Mouse (Mus musculus) embryonic fibroblast, embryonic 13.5 days (primary cell): ENCODE data around the gene Psmb3. TPM values are rescaled to one million over a fixed set of nuclear protein-coding genes. Genes with fewer than 3 reads are reported as not detected.
"Not testable (repeated sequence)": the region's sequence is repeated elsewhere in the genome, so short reads cannot be mapped to it uniquely, and the experiment has no call there.

Source experiments
- H3K27ac ChIP-seq: 2 replicates; pipeline ENCODE4 v1.5.1; 2012; ENCODE audit warnings: low read length, control low read depth, inconsistent platforms; ENCODE audit not compliant: insufficient read depth
- H3K4me1 ChIP-seq: 2 replicates; pipeline ENCODE4 v1.6.1; 2011; ENCODE audit warnings: low read length; ENCODE audit not compliant: control insufficient read depth, insufficient read depth
- H3K4me3 ChIP-seq: 2 replicates; pipeline ENCODE4 v1.5.1; 2011; ENCODE audit warnings: mild to moderate bottlenecking, control low read depth, low read length; ENCODE audit not compliant: insufficient read depth
- CTCF ChIP-seq: IDR thresholded peaks from 2 replicates; pipeline ENCODE4 v1.5.1; 2011; ENCODE audit warnings: mild to moderate bottlenecking, control low read depth, low read length, moderate library complexity, borderline replicate concordance; ENCODE audit not compliant: insufficient read depth
- POLR2A ChIP-seq: IDR thresholded peaks from 2 replicates; pipeline ENCODE4 v1.6.1; 2011; ENCODE audit warnings: low read depth, mild to moderate bottlenecking, control low read depth, low read length, moderate library complexity
- polyA plus RNA-seq: library from polyadenylated mRNA; stranded (reverse); fragments of >200 nt; gene quantifications from 2 replicates; pipeline ENCODE4 v1.2.4, GENCODE M21; 2011; ENCODE audit warnings: low read depth; ENCODE audit not compliant: missing spikeins, insufficient read length

Psmb3 gene
- polyA plus RNA-seq: 229 and 259 TPM in 2 replicates

GRCm38 (mm10) chr11:97703039-97703826 is at the start of gene Psmb3:
Gene Psmb3 (plus strand): TSS chr11:97703399.
- H3K4me3 ChIP-seq: peak within 1 kb of the TSS; percentile 72
- H3K27ac ChIP-seq: peak within 1 kb of the TSS; percentile 17; the same call in 1 of the 2 replicates
- TF ChIP-seq POLR2A: peak; percentile 92
- no peak for TF ChIP-seq CTCF
- H3K4me1 ChIP-seq: no peaks in the 10 kb centered on the region; the same call in 1 of the 2 replicates

GRCm38 (mm10) chr11:97654210-97654609 is 49.0 kb upstream of the Psmb3 start:
- Histone ChIP-seq H3K4me3 (no peak overlapping the region), H3K4me1 (no peaks in the 10 kb centered on the region; the same call in none of the 2 replicates), H3K27ac (no peak overlapping the region)
- TF ChIP-seq CTCF (no peak), POLR2A (no peak)

GRCm38 (mm10) chr11:97656269-97656971 is 46.8 kb upstream of the Psmb3 start:
- Histone ChIP-seq H3K27ac (no peak overlapping the region), H3K4me3 (no peak overlapping the region), H3K4me1 (peaks cover 4% of the 10 kb centered on the region)
- no peak for TF ChIP-seq POLR2A
- TF ChIP-seq CTCF: no peak

GRCm38 (mm10) chr11:97657184-97657945 is 45.8 kb upstream of the Psmb3 start:
- TF ChIP-seq CTCF: no peak
- 0 out of 2 replicates have a peak, but pooled peaks have one; percentile 7 for TF ChIP-seq POLR2A
- Histone ChIP-seq H3K4me1 (peaks cover 6% of the 10 kb centered on the region), H3K4me3 (no peak overlapping the region), H3K27ac (no peak overlapping the region)

GRCm38 (mm10) chr11:97657967-97658366 is 45.2 kb upstream of the Psmb3 start:
- H3K4me1 ChIP-seq, H3K27ac ChIP-seq, H3K4me3 ChIP-seq: not testable (repeated sequence)

GRCm38 (mm10) chr11:97658751-97659266 is 44.4 kb upstream of the Psmb3 start:
- peaks cover 6% of the 10 kb centered on the region for H3K4me1 ChIP-seq
- peak overlapping the region; percentile 74 for H3K4me3 ChIP-seq
- TF ChIP-seq POLR2A (no peak), CTCF (no peak)
- H3K27ac ChIP-seq: no peak overlapping the region

- TF ChIP-seq CTCF (no peak), POLR2A (no peak)
Observed at GRCm38 (mm10) chr11:97659267-97659989, 43.8 kb upstream of the Psmb3 start.

GRCm38 (mm10) chr11:97659990-97660714 is 43.0 kb upstream of the Psmb3 start:
- peaks cover 6% of the 10 kb centered on the region for H3K4me1 ChIP-seq
- TF ChIP-seq CTCF: no peak
- peak; percentile 59; the same call in 1 of the 2 replicates for TF ChIP-seq POLR2A
- H3K4me3 ChIP-seq: peak overlapping the region; percentile 74
- peak overlapping the region; percentile 70 for H3K27ac ChIP-seq

More at GRCm38 (mm10) chr11:97659267-97659989, 43.8 kb upstream of the Psmb3 start:
- Histone ChIP-seq H3K4me1 (peaks cover 6% of the 10 kb centered on the region), H3K27ac (peak overlapping the region; percentile 70), H3K4me3 (peak overlapping the region; percentile 74)
